Mouse (Mus musculus): ENCODE measurements around the gene Inhba. TPM values are rescaled to one million over a fixed set of nuclear protein-coding genes. Genes with fewer than 3 reads are reported as not detected.

Gene Inhba
- 1.5 TPM in 2 replicates for polyA plus RNA-seq (2015; fragmentation: Nextera tagmentation; extraction: Ambion mirVana)

DNA sequence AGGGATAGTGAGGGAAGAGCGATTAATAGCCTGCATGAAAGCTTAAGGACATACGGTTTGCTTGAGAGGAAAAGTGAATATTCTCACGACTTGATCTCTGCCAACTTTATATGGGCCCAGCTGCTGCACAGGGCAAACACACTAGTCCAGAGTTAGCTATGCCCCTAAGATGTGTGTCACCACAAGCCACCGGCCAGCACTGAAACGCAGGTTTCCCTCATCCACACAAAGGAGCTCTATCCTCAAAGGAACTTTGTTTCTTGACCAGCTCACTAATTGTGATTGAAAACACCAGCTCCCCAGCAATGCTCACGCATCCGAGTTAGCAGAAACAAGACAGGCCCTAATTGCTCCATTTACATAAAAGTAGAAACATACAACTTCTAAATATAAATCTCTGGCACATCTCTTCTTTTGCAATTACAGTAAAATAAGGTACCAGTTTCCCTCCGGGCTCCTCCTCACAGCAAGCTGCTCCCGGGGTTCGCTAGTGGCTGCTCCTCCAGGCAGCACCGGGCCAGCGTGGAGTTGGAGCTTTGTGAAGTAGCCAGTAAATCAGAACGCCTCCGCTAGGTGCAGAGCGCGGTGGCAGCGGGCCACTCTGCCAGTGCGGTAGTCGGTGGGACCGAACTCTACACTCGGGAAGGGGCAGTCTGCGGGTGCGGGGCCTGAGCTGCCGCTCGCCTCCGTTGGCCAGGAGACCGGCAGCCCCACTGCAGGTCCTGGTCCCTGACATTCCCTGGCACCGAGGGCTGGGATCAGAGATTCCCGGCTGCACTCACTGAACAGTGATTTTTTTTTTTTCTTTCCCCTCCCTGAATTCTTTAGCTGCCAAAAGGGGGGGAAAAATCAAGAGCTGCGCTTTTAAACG lies at the start of gene Inhba:
Gene Inhba (plus strand): TSS at position 480 of the 871 bp plus-strand sequence.
- ATAC-seq (ENCODE audit: low FRiP score, low read depth), result peak; percentile 75
- H3K9me3 ChIP-seq, result no peaks in the 10 kb centered on the region
- no peak within 1 kb of the TSS for H3K27ac ChIP-seq (replicated peaks)
- H3K4me1 ChIP-seq (replicated peaks), result peaks cover 10% of the 10 kb centered on the region
- H3K9ac ChIP-seq, result peak within 1 kb of the TSS; percentile 51
- no peaks in the 10 kb centered on the region for H3K27me3 ChIP-seq
- WGBS, result 4% methylated on average over 31 of the region's 31 CpGs
- H3K36me3 ChIP-seq, result no peaks in the 10 kb centered on the region
- H3K4me2 ChIP-seq, result peak within 1 kb of the TSS; percentile 89
- peak within 1 kb of the TSS; percentile 48 for H3K4me3 ChIP-seq

DNA sequence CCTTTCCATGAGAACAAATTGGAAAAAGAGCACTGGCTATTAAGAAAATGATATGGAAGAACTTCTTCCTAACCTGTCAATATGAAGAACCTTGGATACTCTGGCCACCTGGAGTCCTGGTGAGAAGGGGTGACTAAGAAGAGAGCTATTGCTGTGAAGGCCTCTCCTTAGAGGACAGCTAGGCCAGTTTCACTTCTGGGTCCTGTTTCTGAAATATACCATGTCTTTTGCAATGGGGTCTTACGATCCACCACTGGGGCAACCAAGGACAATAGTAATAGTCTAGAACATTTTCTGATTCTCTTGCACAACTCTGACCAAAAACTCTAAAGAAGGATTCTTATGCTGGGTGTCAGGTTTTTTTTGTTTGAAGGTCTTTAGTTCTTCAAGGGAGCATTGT lies 35.1 kb upstream of the Inhba start:
- ATAC-seq (ENCODE audit: low FRiP score, low read depth), result no peak
- WGBS, result 97% methylated on average over 1 of the region's 1 CpGs

DNA sequence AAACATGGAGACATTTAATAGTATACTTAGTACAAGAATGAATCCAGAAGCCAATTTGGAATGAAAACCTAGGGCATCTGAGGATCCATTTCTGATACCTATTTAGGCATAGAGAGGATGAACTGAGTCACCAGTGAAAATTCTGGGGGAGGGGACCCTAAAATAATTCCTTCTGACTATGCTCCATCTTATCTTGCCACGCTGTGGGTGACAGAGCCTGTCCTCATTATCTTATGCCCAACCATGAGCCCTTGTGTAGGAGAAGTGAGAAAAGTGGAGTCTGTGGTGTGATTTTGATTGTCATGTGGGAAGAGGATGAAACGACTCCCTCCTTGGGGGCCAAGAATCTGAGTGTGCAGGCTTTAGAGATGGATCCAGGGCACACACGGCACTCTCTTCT lies 32.1 kb upstream of the Inhba start:
- Histone ChIP-seq H3K27me3 (no peaks in the 10 kb centered on the region), H3K9ac (no peak overlapping the region), H3K4me3 (no peak overlapping the region), H3K4me2 (no peak overlapping the region), H3K9me3 (no peaks in the 10 kb centered on the region), H3K27ac (replicated peaks) (no peak overlapping the region), H3K36me3 (no peaks in the 10 kb centered on the region), H3K4me1 (replicated peaks) (no peaks in the 10 kb centered on the region)
- no peak for ATAC-seq (ENCODE audit: low FRiP score, low read depth)
- 90% methylated on average over 3 of the region's 3 CpGs for WGBS

More for the DNA sequence above, 35.1 kb upstream of the Inhba start:
- H3K36me3 ChIP-seq, result no peaks in the 10 kb centered on the region
- no peak overlapping the region for H3K9ac ChIP-seq
- no peaks in the 10 kb centered on the region for H3K9me3 ChIP-seq
- H3K4me3 ChIP-seq, result no peak overlapping the region
- no peak overlapping the region for H3K4me2 ChIP-seq
- H3K4me1 ChIP-seq (replicated peaks), result no peaks in the 10 kb centered on the region
- H3K27ac ChIP-seq (replicated peaks), result no peak overlapping the region
- H3K27me3 ChIP-seq, result no peaks in the 10 kb centered on the region

DNA sequence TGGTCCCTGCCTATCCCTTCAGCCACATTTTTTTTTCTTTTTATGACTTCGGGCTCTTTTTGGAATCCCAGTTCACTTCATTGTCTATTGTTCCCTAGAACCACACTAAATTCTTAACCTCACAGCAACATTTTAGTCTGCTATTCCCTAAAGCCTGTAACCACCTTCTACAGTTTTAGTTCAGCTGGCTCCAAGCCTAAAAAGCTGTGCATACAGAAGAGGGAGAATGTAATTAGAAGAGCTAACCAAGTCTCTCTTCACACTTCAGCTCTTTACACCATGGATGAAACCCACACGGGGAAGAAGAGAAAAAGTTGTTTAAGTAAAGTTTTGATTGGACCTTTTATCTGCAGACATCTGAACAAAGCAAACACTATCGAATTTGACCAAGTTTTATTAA lies 29.6 kb upstream of the Inhba start:
- ATAC-seq (ENCODE audit: low FRiP score, low read depth), result no peak
- Histone ChIP-seq H3K4me2 (no peak overlapping the region), H3K27me3 (no peaks in the 10 kb centered on the region), H3K4me1 (replicated peaks) (no peaks in the 10 kb centered on the region), H3K9ac (no peak overlapping the region), H3K9me3 (no peaks in the 10 kb centered on the region), H3K36me3 (no peaks in the 10 kb centered on the region), H3K4me3 (no peak overlapping the region), H3K27ac (replicated peaks) (no peak overlapping the region)
- 82% methylated on average over 3 of the region's 3 CpGs for WGBS

DNA sequence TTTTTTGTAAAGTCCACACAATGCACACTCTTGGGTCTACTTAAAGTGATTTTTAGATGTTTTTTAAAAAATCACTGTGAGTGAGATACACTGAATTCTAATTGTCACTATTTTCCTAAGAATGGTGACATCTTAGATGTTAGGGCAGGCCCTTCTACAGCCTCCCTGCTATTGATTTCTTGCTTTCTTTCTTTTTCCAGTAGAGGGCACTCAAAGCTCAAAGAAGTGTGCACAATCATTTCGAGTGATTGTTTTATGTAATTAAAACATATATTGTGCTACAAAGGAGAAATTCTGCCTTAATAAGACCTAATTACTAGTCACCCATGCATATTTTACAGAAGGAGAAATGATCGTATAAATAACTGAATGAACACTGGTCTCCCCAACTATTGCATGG lies 25.9 kb upstream of the Inhba start:
- Histone ChIP-seq H3K9ac (no peak overlapping the region), H3K36me3 (no peaks in the 10 kb centered on the region), H3K4me1 (replicated peaks) (no peaks in the 10 kb centered on the region), H3K4me2 (no peak overlapping the region), H3K27me3 (no peaks in the 10 kb centered on the region), H3K4me3 (no peak overlapping the region), H3K9me3 (no peaks in the 10 kb centered on the region), H3K27ac (replicated peaks) (no peak overlapping the region)
- ATAC-seq (ENCODE audit: low FRiP score, low read depth), result no peak
- 65% methylated on average over 2 of the region's 2 CpGs for WGBS

DNA sequence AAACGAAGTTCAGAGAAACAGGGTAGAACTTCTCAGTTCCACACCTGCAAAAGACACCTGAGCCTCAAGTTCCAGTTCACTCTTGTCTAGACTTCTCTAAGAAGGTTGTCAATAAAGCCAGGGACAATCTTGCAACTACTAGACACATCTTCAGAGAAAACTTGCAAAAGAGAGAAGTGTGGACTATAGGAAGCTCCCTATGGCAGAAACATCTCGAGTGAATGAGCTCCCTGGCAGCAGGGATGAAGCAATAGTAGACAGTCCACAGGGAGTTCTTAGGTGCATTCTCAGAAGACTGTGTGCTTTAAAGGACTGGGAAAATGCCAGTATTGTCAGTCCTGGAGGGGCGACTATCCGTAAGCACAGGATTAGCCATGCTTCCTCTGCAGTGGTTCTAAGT lies 25.5 kb upstream of the Inhba start:
- H3K9ac ChIP-seq, result no peak overlapping the region
- no peaks in the 10 kb centered on the region for H3K27me3 ChIP-seq

DNA sequence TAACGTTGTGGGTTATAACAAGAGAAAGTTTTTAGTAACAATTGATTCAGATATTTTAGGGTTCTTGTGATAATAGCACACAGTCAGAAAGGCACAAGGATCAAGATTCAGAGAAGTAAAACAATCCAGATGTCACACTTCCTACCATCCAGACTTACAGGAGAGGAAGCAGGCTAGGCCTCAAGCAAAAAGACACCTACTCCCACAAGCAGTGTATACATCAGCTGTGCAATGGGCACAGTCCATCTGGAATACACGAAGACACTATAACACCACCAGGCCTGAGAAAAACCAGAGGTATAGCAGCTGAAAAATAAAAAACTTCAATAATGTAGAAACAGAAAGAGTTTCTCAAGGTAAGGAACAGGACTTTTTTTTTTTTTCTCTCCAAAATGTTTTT lies 16.3 kb upstream of the Inhba start:
- Histone ChIP-seq H3K36me3 (no peaks in the 10 kb centered on the region), H3K9me3 (no peaks in the 10 kb centered on the region), H3K9ac (no peak overlapping the region), H3K27ac (replicated peaks) (no peak overlapping the region), H3K27me3 (no peaks in the 10 kb centered on the region), H3K4me2 (no peak overlapping the region), H3K4me1 (replicated peaks) (no peaks in the 10 kb centered on the region), H3K4me3 (no peak overlapping the region)
- WGBS, result 77% methylated on average over 2 of the region's 2 CpGs
- ATAC-seq (ENCODE audit: low FRiP score, low read depth), result no peak

More for the DNA sequence above, 25.5 kb upstream of the Inhba start:
- Histone ChIP-seq H3K36me3 (no peaks in the 10 kb centered on the region), H3K4me2 (no peak overlapping the region), H3K9me3 (no peaks in the 10 kb centered on the region), H3K4me3 (no peak overlapping the region), H3K27ac (replicated peaks) (no peak overlapping the region), H3K4me1 (replicated peaks) (no peaks in the 10 kb centered on the region)
- 88% methylated on average over 4 of the region's 4 CpGs for WGBS
- no peak for ATAC-seq (ENCODE audit: low FRiP score, low read depth)

DNA sequence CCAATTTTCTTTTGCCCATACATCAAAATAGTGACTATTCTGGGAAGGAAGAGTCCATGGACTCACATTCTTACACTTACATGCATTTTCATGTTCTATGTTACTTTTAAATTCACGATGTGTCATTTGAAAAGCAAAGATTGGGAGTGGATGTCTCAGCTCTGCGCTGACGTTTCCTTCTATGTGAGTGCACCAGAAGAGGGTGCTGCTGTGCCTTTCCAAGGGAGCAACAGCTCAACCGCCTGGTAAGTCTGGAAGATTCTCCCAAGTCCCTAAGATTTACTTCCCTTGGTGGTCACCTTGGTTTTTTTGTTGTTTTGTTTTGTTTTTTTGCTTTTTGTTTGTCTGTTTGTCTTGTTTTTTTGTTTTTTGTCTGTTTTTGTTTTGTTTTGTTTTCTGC lies 6.1 kb upstream of the Inhba start:
- 7% methylated on average over 4 of the region's 4 CpGs for WGBS
- H3K9me3 ChIP-seq, result no peaks in the 10 kb centered on the region
- ATAC-seq (ENCODE audit: low FRiP score, low read depth), result no peak

DNA sequence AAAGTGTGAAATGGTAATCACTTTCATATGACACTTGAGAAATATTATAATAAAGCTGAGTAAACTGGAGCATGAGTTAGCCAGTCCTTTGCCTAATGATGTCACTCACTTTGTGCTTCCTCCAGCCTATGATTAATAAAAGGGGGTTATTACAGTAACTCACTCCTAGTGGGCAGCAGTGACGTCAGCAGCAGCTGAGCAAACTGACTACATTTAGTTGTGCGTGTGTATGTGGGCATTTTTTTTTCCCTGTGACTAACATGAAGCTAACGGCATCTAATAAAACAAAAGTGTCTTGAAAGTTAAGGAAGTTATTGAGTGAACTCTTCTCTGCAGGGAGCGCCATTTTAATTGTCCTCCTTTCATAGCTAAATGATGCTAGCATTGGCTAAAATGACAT lies 3.9 kb upstream of the Inhba start:
- 66% methylated on average over 4 of the region's 4 CpGs for WGBS
- Histone ChIP-seq H3K27me3 (no peaks in the 10 kb centered on the region), H3K4me2 (no peak overlapping the region), H3K4me1 (replicated peaks) (peaks cover 10% of the 10 kb centered on the region), H3K27ac (replicated peaks) (no peak overlapping the region), H3K9me3 (no peaks in the 10 kb centered on the region), H3K4me3 (no peak overlapping the region), H3K36me3 (no peaks in the 10 kb centered on the region), H3K9ac (no peak overlapping the region)
- ATAC-seq (ENCODE audit: low FRiP score, low read depth), result no peak

More for the DNA sequence above, 6.1 kb upstream of the Inhba start:
- H3K27ac ChIP-seq (replicated peaks), result no peak overlapping the region
- no peak overlapping the region for H3K9ac ChIP-seq
- no peaks in the 10 kb centered on the region for H3K4me1 ChIP-seq (replicated peaks)
- H3K4me3 ChIP-seq, result no peak overlapping the region
- H3K27me3 ChIP-seq, result no peaks in the 10 kb centered on the region
- no peaks in the 10 kb centered on the region for H3K36me3 ChIP-seq
- no peak overlapping the region for H3K4me2 ChIP-seq

DNA sequence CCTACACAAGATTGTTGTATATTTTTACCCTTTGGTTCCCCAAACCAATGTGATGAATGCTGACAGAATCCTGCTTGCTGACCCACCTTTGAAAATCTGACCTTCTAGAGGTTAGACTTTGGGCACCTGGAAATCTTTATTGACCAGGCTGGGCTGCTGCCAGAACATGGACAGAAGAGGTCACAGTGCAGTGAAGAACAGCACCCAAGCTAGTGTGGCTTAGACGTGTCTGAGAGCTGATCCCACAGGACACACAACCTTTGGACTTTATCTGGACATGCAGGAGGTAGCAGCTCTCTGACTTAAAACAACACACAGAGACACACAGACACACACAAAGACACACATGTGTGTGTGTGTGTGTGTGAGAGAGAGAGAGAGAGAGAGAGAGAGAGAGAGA lies 3.3 kb upstream of the Inhba start:
- 65% methylated on average over 1 of the region's 1 CpGs for WGBS
- Histone ChIP-seq H3K36me3 (no peaks in the 10 kb centered on the region), H3K4me1 (replicated peaks) (peaks cover 10% of the 10 kb centered on the region)

DNA sequence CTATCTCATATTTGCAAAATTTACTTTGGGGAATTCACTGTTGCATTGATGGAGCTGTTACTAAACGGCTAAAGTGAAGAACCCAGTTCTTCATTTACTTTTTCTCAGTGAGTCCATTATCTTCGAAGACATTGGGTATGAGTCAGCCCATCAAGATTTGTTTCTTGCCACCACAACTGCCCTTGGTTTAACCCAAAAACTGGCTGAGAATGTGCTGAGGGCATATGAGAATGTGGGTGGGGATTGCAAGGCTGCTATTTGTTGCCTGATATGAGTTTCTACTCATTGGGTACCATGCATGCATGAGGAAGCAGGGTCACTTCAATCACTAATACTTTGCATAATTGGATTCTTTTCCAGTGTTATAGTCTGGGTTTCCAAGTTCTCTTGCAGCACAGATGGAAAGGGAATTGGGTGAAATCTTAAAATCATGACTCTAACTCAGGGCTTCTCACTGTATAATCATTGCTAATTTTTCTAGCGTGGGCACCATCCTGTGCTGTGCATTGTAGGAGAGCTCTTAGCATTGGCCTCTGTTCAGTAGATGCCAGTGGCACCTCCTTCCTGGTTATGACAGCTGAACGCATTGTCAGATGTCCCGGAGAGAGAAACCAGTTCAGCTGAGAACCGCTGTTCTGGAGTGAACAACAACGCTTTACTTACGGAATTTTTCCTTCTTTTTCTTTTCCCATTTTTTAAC lies 1.7 kb upstream of the Inhba start:
- H3K27me3 ChIP-seq, result no peaks in the 10 kb centered on the region
- H3K4me2 ChIP-seq, result no peak overlapping the region
- peaks cover 10% of the 10 kb centered on the region for H3K4me1 ChIP-seq (replicated peaks)
- no peak overlapping the region for H3K4me3 ChIP-seq
- WGBS, result 93% methylated on average over 8 of the region's 8 CpGs
- no peaks in the 10 kb centered on the region for H3K9me3 ChIP-seq
- no peak for ATAC-seq (ENCODE audit: low FRiP score, low read depth)
- no peak overlapping the region for H3K27ac ChIP-seq (replicated peaks)
- H3K36me3 ChIP-seq, result no peaks in the 10 kb centered on the region
- no peak overlapping the region for H3K9ac ChIP-seq

More for the DNA sequence above, 3.3 kb upstream of the Inhba start:
- Histone ChIP-seq H3K27ac (replicated peaks) (no peak overlapping the region), H3K4me3 (no peak overlapping the region), H3K27me3 (no peaks in the 10 kb centered on the region), H3K4me2 (no peak overlapping the region), H3K9ac (no peak overlapping the region), H3K9me3 (no peaks in the 10 kb centered on the region)
- no peak for ATAC-seq (ENCODE audit: low FRiP score, low read depth)

DNA sequence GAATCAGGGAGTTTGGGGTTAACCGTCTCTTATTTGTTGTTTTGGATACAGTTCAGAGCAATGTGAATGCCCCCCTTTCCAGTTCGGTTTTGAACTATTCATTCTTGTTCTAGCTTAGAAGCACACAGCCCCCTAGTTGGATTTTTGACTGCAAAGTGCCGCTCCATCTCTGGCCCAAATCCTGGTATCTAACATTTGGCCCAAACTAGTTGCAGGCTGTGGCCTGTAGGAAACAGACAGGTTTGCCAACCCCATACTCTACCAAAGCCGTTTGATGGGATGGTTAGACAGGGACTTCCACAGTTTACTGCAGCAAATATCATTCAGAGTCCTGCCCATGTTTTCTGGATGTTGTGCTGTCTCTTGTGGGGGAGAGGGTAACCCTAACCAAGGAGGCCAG lies 1.1 kb upstream of the Inhba start:
- Histone ChIP-seq H3K9ac (no peak overlapping the region), H3K36me3 (no peaks in the 10 kb centered on the region), H3K4me2 (no peak overlapping the region), H3K9me3 (no peaks in the 10 kb centered on the region), H3K27me3 (no peaks in the 10 kb centered on the region), H3K4me1 (replicated peaks) (peaks cover 10% of the 10 kb centered on the region), H3K27ac (replicated peaks) (no peak overlapping the region), H3K4me3 (no peak overlapping the region)
- no peak for ATAC-seq (ENCODE audit: low FRiP score, low read depth)
- WGBS, result 75% methylated on average over 4 of the region's 4 CpGs
